Mouse (Mus musculus): ENCODE data around the gene Arl2. TPM values are rescaled to one million over a fixed set of nuclear protein-coding genes. Genes with fewer than 3 reads are reported as not detected.
"Not testable (repeated sequence)": the region's sequence is repeated elsewhere in the genome, so short reads cannot be mapped to it uniquely, and the experiment has no call there.

Gene Arl2
- 10 to 100 TPM; 84.7 to 87.7 TPM for total RNA-seq (2021)
- long read RNA-seq, experiment 1, transcript Arl2-201 (5 exons, 1,286 nt): major isoform, 41 of 47 reads
- long read RNA-seq, experiment 1, partial matches to known transcripts: 3 of 47 reads
- long read RNA-seq, experiment 1, other reads (novel, unspliced or antisense): 1 of 47 reads
- long read RNA-seq, experiment 2, transcript Arl2-201 (5 exons, 1,286 nt): major isoform, 89 of 105 reads
- long read RNA-seq, experiment 2, partial matches to known transcripts: 13 of 105 reads
- long read RNA-seq, experiment 2, other reads (novel, unspliced or antisense): 3 of 105 reads

GRCm38 (mm10) chr19:6141394-6141749 is at the start of gene Arl2:
Gene Arl2, minus strand, starts transcription at chr19:6141548.
- DNase-seq (ENCODE audit: low spot score in 2 of 2): peak; percentile 61 to 65

- no peak for DNase-seq (ENCODE audit: low spot score in 2 of 2)
Measured at GRCm38 (mm10) chr19:6184131-6184530, 42.8 kb upstream of the Arl2 start, which contains the start of gene Majin. Gene Majin, plus strand, starts transcription at chr19:6184388.

- DNase-seq (ENCODE audit: low spot score in 2 of 2): no peak
Measured at GRCm38 (mm10) chr19:6182534-6182933, 41.2 kb upstream of the Arl2 start.

GRCm38 (mm10) chr19:6181629-6182028 is 40.3 kb upstream of the Arl2 start:
- no peak for DNase-seq (ENCODE audit: low spot score in 2 of 2)

- DNase-seq (ENCODE audit: low spot score in 2 of 2): no peak
Measured at GRCm38 (mm10) chr19:6178775-6179174, 37.4 kb upstream of the Arl2 start.

- no peak for DNase-seq (ENCODE audit: low spot score in 2 of 2)
Measured at GRCm38 (mm10) chr19:6174771-6175170, 33.4 kb upstream of the Arl2 start.

GRCm38 (mm10) chr19:6171215-6171614 is 29.9 kb upstream of the Arl2 start:
- DNase-seq (ENCODE audit: low spot score in 2 of 2): no peak

GRCm38 (mm10) chr19:6166750-6167149 is 25.4 kb upstream of the Arl2 start:
- DNase-seq (ENCODE audit: low spot score in 2 of 2): no peak

GRCm38 (mm10) chr19:6163872-6164547 is 22.7 kb upstream of the Arl2 start:
- DNase-seq (ENCODE audit: low spot score in 2 of 2): no peak

GRCm38 (mm10) chr19:6157220-6157619 is 15.9 kb upstream of the Arl2 start:
- DNase-seq (ENCODE audit: low spot score in 2 of 2): no peak

- no peak for DNase-seq (ENCODE audit: low spot score in 2 of 2)
Measured at GRCm38 (mm10) chr19:6156372-6156771, 15.0 kb upstream of the Arl2 start.

- DNase-seq (ENCODE audit: low spot score in 2 of 2): no peak
Measured at GRCm38 (mm10) chr19:6155174-6155573, 13.8 kb upstream of the Arl2 start.

- no peak for DNase-seq (ENCODE audit: low spot score in 2 of 2)
Measured at GRCm38 (mm10) chr19:6144842-6145241, 3.5 kb upstream of the Arl2 start.

- peak; percentile 84 for DNase-seq (ENCODE audit: low spot score in 2 of 2)
Measured at GRCm38 (mm10) chr19:6140678-6141393, 512 bp downstream of the Arl2 start, which contains the start of gene Batf2. Gene Batf2, plus strand, starts transcription at chr19:6140983.

GRCm38 (mm10) chr19:6140374-6140677 is 1.0 kb downstream of the Arl2 start:
- no peak for DNase-seq (ENCODE audit: low spot score in 2 of 2)

- no peak for DNase-seq (ENCODE audit: low spot score in 2 of 2)
Measured at GRCm38 (mm10) chr19:6139701-6140100, 1.6 kb downstream of the Arl2 start.

GRCm38 (mm10) chr19:6136397-6136796 is 5.0 kb downstream of the Arl2 start:
- DNase-seq (ENCODE audit: low spot score in 2 of 2): no peak

GRCm38 (mm10) chr19:6133197-6133596 is 8.2 kb downstream of the Arl2 start:
- not testable (repeated sequence) for DNase-seq (ENCODE audit: low spot score in 2 of 2)

GRCm38 (mm10) chr19:6132171-6132827 is 9.0 kb downstream of the Arl2 start:
- DNase-seq (ENCODE audit: low spot score in 2 of 2): no peak

- DNase-seq (ENCODE audit: low spot score in 2 of 2): not testable (repeated sequence)
Measured at GRCm38 (mm10) chr19:6130414-6131128, 10.8 kb downstream of the Arl2 start.

GRCm38 (mm10) chr19:6127760-6128341 is 13.5 kb downstream of the Arl2 start, which contains the start of gene Snx15:
Gene Snx15, minus strand, starts transcription at chr19:6128304.
- peak; percentile 88 to 93 for DNase-seq (ENCODE audit: low spot score in 2 of 2)
